Mouse (Mus musculus) megakaryocyte, embryonic 14.5 days (primary cell): ENCODE measurements around the gene Mllt10. TPM values are rescaled to one million over a fixed set of nuclear protein-coding genes. Genes with fewer than 3 reads are reported as not detected.

ENCODE experiments used
- H3K27me3 ChIP-seq: replicated peaks from 2 replicates; pipeline ENCODE3; 2012; ENCODE audit warnings: inconsistent platforms
- H3K36me3 ChIP-seq: replicated peaks from 2 replicates; pipeline ENCODE3; 2012; ENCODE audit warnings: low read length, inconsistent platforms, mixed read lengths
- H3K4me1 ChIP-seq: 2 replicates; pipeline ENCODE4 v1.6.1; 2012; ENCODE audit warnings: inconsistent platforms
- H3K4me3 ChIP-seq: replicated peaks from 2 replicates; pipeline ENCODE3; 2012; ENCODE audit warnings: moderate library complexity, mild to moderate bottlenecking, inconsistent platforms
- H3K9me3 ChIP-seq: 2 replicates; pipeline ENCODE4 v1.6.1; 2012; ENCODE audit warnings: inconsistent platforms
- FLI1 ChIP-seq: IDR thresholded peaks from 2 replicates; pipeline ENCODE4 v1.6.1; 2012; ENCODE audit warnings: low read length, inconsistent platforms, mixed read lengths
- GATA1 ChIP-seq: IDR thresholded peaks from 3 replicates; pipeline ENCODE4 v1.6.1; 2012; ENCODE audit warnings: mixed read lengths, low read length, inconsistent platforms, borderline replicate concordance
- polyA plus RNA-seq: library from polyadenylated mRNA; stranded (reverse); fragments of >175 nt; gene quantifications from 2 replicates; pipeline ENCODE4 v1.2.3, GENCODE M21; 2012; ENCODE audit warnings: low replicate concordance; ENCODE audit not compliant: insufficient read depth

Mllt10 gene
- polyA plus RNA-seq, 1 experiment = 5.1 TPM

- TF ChIP-seq GATA1 = no peak
- no peak for TF ChIP-seq FLI1
- peaks cover 62% of the 10 kb centered on the region for H3K27me3 ChIP-seq
- H3K4me1 ChIP-seq = peaks cover 32% of the 10 kb centered on the region
- no peaks in the 10 kb centered on the region for H3K9me3 ChIP-seq
- peak overlapping the region; percentile 30 for H3K4me3 ChIP-seq
- H3K36me3 ChIP-seq = no peaks in the 10 kb centered on the region
Measured at GRCm38 (mm10) chr2:18033166-18034108, 21.6 kb upstream of the Mllt10 start.

GRCm38 (mm10) chr2:18034371-18035250, 20.4 kb upstream of the Mllt10 start:
- no peak for TF ChIP-seq GATA1
- no peak for TF ChIP-seq FLI1
- Histone ChIP-seq H3K4me1 (peaks cover 26% of the 10 kb centered on the region), H3K27me3 (peaks cover 61% of the 10 kb centered on the region), H3K36me3 (no peaks in the 10 kb centered on the region), H3K4me3 (no peak overlapping the region), H3K9me3 (no peaks in the 10 kb centered on the region)

GRCm38 (mm10) chr2:18037491-18037890, 17.5 kb upstream of the Mllt10 start, which contains the start of gene A930004D18Rik:
Gene A930004D18Rik, minus strand, starts transcription at chr2:18037737.
- Histone ChIP-seq H3K4me1 (peaks cover 12% of the 10 kb centered on the region), H3K4me3 (no peak within 1 kb of the TSS), H3K36me3 (no peaks in the 10 kb centered on the region), H3K27me3 (peaks cover 50% of the 10 kb centered on the region), H3K9me3 (no peaks in the 10 kb centered on the region)
- TF ChIP-seq GATA1 = no peak
- no peak for TF ChIP-seq FLI1

GRCm38 (mm10) chr2:18038141-18038752, 16.8 kb upstream of the Mllt10 start:
- H3K4me1 ChIP-seq = peaks cover 12% of the 10 kb centered on the region
- no peaks in the 10 kb centered on the region for H3K9me3 ChIP-seq
- peaks cover 45% of the 10 kb centered on the region for H3K27me3 ChIP-seq
- H3K36me3 ChIP-seq = no peaks in the 10 kb centered on the region
- no peak overlapping the region for H3K4me3 ChIP-seq
- no peak for TF ChIP-seq GATA1
- no peak for TF ChIP-seq FLI1

- no peaks in the 10 kb centered on the region for H3K9me3 ChIP-seq
- H3K4me3 ChIP-seq = no peak overlapping the region
- peaks cover 38% of the 10 kb centered on the region for H3K27me3 ChIP-seq
- H3K36me3 ChIP-seq = no peaks in the 10 kb centered on the region
- peaks cover 12% of the 10 kb centered on the region for H3K4me1 ChIP-seq
- no peak for TF ChIP-seq GATA1
- no peak for TF ChIP-seq FLI1
Measured at GRCm38 (mm10) chr2:18038895-18039371, 16.1 kb upstream of the Mllt10 start.

- TF ChIP-seq FLI1 (no peak), GATA1 (no peak)
- Histone ChIP-seq H3K36me3 (no peaks in the 10 kb centered on the region), H3K4me3 (no peak overlapping the region), H3K4me1 (peaks cover 12% of the 10 kb centered on the region), H3K9me3 (no peaks in the 10 kb centered on the region), H3K27me3 (peaks cover 35% of the 10 kb centered on the region)
Measured at GRCm38 (mm10) chr2:18039566-18040290, 15.3 kb upstream of the Mllt10 start.

GRCm38 (mm10) chr2:18040347-18041160, 14.5 kb upstream of the Mllt10 start:
- no peaks in the 10 kb centered on the region for H3K9me3 ChIP-seq
- H3K4me1 ChIP-seq = peaks cover 12% of the 10 kb centered on the region
- no peak overlapping the region for H3K4me3 ChIP-seq
- H3K36me3 ChIP-seq = no peaks in the 10 kb centered on the region
- H3K27me3 ChIP-seq = peaks cover 36% of the 10 kb centered on the region
- TF ChIP-seq GATA1 = no peak
- TF ChIP-seq FLI1 = no peak

GRCm38 (mm10) chr2:18041199-18041885, 13.7 kb upstream of the Mllt10 start:
- TF ChIP-seq FLI1 = no peak
- no peak for TF ChIP-seq GATA1
- Histone ChIP-seq H3K4me1 (peaks cover 20% of the 10 kb centered on the region), H3K4me3 (no peak overlapping the region), H3K36me3 (no peaks in the 10 kb centered on the region), H3K9me3 (no peaks in the 10 kb centered on the region), H3K27me3 (peaks cover 44% of the 10 kb centered on the region)
